Mouse (Mus musculus) lung, postnatal 0 days (tissue): Measurements from ENCODE around the gene Gm44790.

Experiments
- CTCF ChIP-seq: IDR thresholded peaks from 2 replicates; pipeline ENCODE4 v1.5.1; 2016; ENCODE audit warnings: antibody characterized with exemption, mild to moderate bottlenecking
- EP300 ChIP-seq: IDR thresholded peaks from 2 replicates; pipeline ENCODE4 v1.6.1; 2016; ENCODE audit warnings: antibody characterized with exemption, mild to moderate bottlenecking, control low read depth

- TF ChIP-seq CTCF (no peak), EP300 (no peak)
Observed at GRCm38 (mm10) chr6:86402681-86403607, 23.5 kb upstream of the Gm44790 start.
